Mouse (Mus musculus): ENCODE results near the gene Tgfbr1. TPM values are rescaled to one million over a fixed set of nuclear protein-coding genes. Genes with fewer than 3 reads are reported as not detected.

Gene Tgfbr1
- 1 to 10 TPM in 1 of 2 experiments, under 1 TPM in 1; 0.16 to 1.7 TPM for polyA plus RNA-seq (2012; fragmentation: generic; extraction: Trizol)

DNA sequence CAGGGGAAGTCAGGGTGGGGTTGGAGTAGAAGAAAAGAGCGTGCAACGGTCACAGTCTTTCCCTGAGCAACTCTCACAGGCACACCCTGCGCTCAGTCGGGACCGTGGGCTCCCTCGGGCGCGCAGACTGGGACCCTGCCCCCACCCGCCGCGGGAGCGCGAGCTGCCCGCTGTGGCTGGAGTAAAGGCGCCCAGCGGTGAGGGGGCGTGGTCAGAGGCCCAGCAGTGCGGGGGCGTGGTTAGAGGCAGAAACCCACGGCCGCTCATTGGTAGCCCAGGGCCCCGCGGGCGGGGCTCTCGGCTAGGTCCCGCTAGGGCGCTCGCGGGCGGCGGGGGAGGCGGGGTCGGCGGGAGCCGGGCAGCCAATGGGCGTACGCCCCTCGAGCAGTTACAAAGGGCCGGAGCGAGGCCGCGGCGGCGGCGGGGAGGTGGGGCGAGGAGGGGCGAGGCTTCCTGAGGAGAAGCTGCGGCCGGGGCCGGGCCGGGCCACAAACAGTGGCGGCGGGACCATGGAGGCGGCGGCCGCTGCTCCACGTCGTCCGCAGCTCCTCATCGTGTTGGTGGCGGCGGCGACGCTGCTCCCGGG is at the start of gene Tgfbr1:
Gene Tgfbr1, plus strand, starts transcription at position 420 of the 586 bp plus-strand sequence.

Other genes starting within 250 kb of the Tgfbr1 start
- gene Col15a1, start 145.1 kb upstream of the Tgfbr1 start, polyA plus RNA-seq (2012; fragmentation: generic; extraction: Trizol), result 1 to 10 TPM in 1 of 2 experiments, under 1 TPM in 1; 0.09 to 3.4 TPM
- 10 to 100 TPM in 1 of 2 experiments, 1 to 10 TPM in 1; 5.7 to 23.8 TPM for gene Alg2, start 121.1 kb downstream of the Tgfbr1 start, polyA plus RNA-seq (2012; fragmentation: generic; extraction: Trizol)
- gene Sec61b, start 121.4 kb downstream of the Tgfbr1 start, polyA plus RNA-seq (2012; fragmentation: generic; extraction: Trizol), result 100 to 1,000 TPM; 282 to 426 TPM

Measured in C3H10T1/2 (cell line).